Mouse (Mus musculus) bone marrow macrophage, adult 2 months (primary cell): ENCODE data around the gene Esr1.

ENCODE experiments used
- CTCF ChIP-seq: IDR thresholded peaks from 2 replicates; pipeline ENCODE4 v1.5.1; 2012; ENCODE audit warnings: low read depth, mild to moderate bottlenecking, low read length, moderate library complexity
- POLR2A ChIP-seq: IDR thresholded peaks from 2 replicates; pipeline ENCODE4 v1.6.1; 2012; ENCODE audit warnings: mild to moderate bottlenecking, low read depth, low read length, borderline replicate concordance

- no peak for TF ChIP-seq CTCF
- TF ChIP-seq POLR2A: no peak
Measured at GRCm38 (mm10) chr10:5028301-5028700, 416.9 kb downstream of the Esr1 start.
